Mouse (Mus musculus): ENCODE measurements around the gene Trpm4.

- TF ChIP-seq CTCF (IDR thresholded peaks at IDR 0.05; ENCODE audit: borderline replicate concordance, insufficient read depth, low read length) = no peak
- no peak for TF ChIP-seq POLR2A (IDR thresholded peaks at IDR 0.05; ENCODE audit: low read depth, low read length)
Observed at GRCm38 (mm10) chr7:45263006-45263607, 70.5 kb downstream of the Trpm4 start.
